ENCODE assay signal across 8 mouse cellular contexts in the genomic region with DNA sequence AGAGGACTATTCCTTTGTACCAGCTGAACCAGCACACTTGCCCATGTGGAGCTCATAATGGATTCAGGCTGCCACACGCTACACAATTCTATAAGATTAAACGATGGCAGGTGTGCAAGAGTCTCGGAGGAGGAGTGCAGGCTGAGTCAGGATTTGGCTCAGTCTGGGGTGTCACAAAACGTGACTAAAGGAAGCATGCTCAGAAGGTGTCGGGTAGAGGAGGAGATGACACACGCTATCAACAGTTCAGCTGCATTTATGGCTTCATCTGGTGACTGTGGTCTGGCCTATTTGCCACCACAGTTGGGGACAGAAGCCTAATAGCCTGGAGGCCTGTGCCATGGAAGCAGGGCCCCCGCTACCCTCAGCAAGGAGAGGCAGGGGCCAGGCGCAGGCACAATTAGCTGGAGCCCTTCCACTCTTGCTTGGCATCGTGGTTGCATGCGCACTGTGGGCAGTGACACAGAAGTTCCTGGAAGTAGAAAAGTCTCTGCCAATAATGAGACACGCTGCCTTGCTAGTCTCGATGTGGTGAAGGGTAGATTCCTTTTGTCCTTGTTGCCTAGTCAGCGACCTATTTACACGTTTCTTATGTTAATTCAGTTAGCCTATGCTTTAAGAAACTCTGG. TPM values are rescaled to one million over a fixed set of nuclear protein-coding genes. Genes with fewer than 3 reads are reported as not detected.
DNase-seq lines count a peak whose midpoint lies in the region; ATAC-seq lines count a peak whose summit lies in the region.
"Had no signal": no experiment of that assay in that cellular context is flagged by ENCODE, and none has a peak within 500 bp of the region (broad histone marks: within the 10 kb centered on the region; RNA-seq: fewer than 3 reads in every experiment).

No protein-coding gene starts in this region.

- H3K27ac ChIP-seq in embryonic facial prominence, embryonic 15.5 days (replicated peaks), result peak overlapping the region; percentile 66
- no peak overlapping the region for H3K27ac ChIP-seq in limb, embryonic 11.5 days (replicated peaks; ENCODE audit: low read depth, low read length)

- DNase-seq in layer of hippocampus, postnatal 10 days (ENCODE audit: low spot score in 2 of 2), result peak; percentile 32 to 40
- DNase-seq in layer of hippocampus, postnatal 36 days, result no peak
- DNase-seq in limb, embryonic 11.5 days (ENCODE audit: low spot score), result peak; percentile 34
- DNase-seq in adrenal gland, postnatal 25 days, result no peak
- DNase-seq in gastrocnemius, postnatal 25 days, result no peak
- DNase-seq: lung, adult 2 months had no signal

- no peaks in the 10 kb centered on the region for H3K36me3 ChIP-seq in embryonic facial prominence, embryonic 15.5 days
- no peaks in the 10 kb centered on the region for H3K36me3 ChIP-seq in limb, embryonic 11.5 days (ENCODE audit: control insufficient read depth, insufficient read depth, low read length)

- 40% methylated on average over 14 of the region's 14 CpGs for WGBS in embryonic facial prominence, embryonic 15.5 days
- WGBS in limb, embryonic 11.5 days, result 56% methylated on average over 14 of the region's 14 CpGs

- peak; percentile 33 for ATAC-seq in activated CD4-positive, CD25-positive, alpha-beta regulatory T cell, adult 4 months
- 0 out of 2 replicates have a peak, but pooled peaks have one; percentile 15 for ATAC-seq in embryonic facial prominence, embryonic 15.5 days (ENCODE audit: insufficient number of reproducible peaks, low FRiP score, low TSS enrichment, low read depth)
- no peak for ATAC-seq in limb, embryonic 11.5 days (ENCODE audit: insufficient number of reproducible peaks, low FRiP score, low TSS enrichment, low read depth)

- H3K4me3 ChIP-seq in embryonic facial prominence, embryonic 15.5 days (replicated peaks), result no peak overlapping the region
- no peak overlapping the region for H3K4me3 ChIP-seq in limb, embryonic 11.5 days (ENCODE audit: low read depth, low read length)

- H3K9me3 ChIP-seq in embryonic facial prominence, embryonic 15.5 days (replicated peaks), result no peaks in the 10 kb centered on the region
- no peaks in the 10 kb centered on the region for H3K9me3 ChIP-seq in limb, embryonic 11.5 days (ENCODE audit: control insufficient read depth, low read length)

- H3K27me3 ChIP-seq in embryonic facial prominence, embryonic 15.5 days, result no peaks in the 10 kb centered on the region
- no peaks in the 10 kb centered on the region for H3K27me3 ChIP-seq in limb, embryonic 11.5 days (ENCODE audit: control insufficient read depth, insufficient read depth, low read length)

- no peak overlapping the region for H3K4me2 ChIP-seq in embryonic facial prominence, embryonic 15.5 days (replicated peaks)
- no peak overlapping the region for H3K4me2 ChIP-seq in limb, embryonic 11.5 days (ENCODE audit: low read depth, severe bottlenecking)

- H3K9ac ChIP-seq in embryonic facial prominence, embryonic 15.5 days, result no peak overlapping the region
- H3K9ac ChIP-seq in limb, embryonic 11.5 days (ENCODE audit: low read length), result no peak overlapping the region

- peaks cover 30% of the 10 kb centered on the region for H3K4me1 ChIP-seq in embryonic facial prominence, embryonic 15.5 days
- peaks cover 3% of the 10 kb centered on the region; the same call in 1 of the 2 replicates for H3K4me1 ChIP-seq in limb, embryonic 11.5 days (ENCODE audit: control insufficient read depth, insufficient read depth, low read length)

RNA-seq across cellular contexts. Expression of gene Traf1, which starts 20.6 kb away (rescaled TPM):
- total RNA-seq in layer of hippocampus, postnatal 10 days (2021), result 1 to 10 TPM in 1 of 2 experiments, under 1 TPM in 1; 0.94 to 2.4 TPM
- 1 to 10 TPM; 2.2 to 3.0 TPM for total RNA-seq in layer of hippocampus, postnatal 36 days (2021)
- 100 to 1,000 TPM; 213 to 237 TPM for polyA plus RNA-seq in activated CD4-positive, CD25-positive, alpha-beta regulatory T cell, adult 4 months (2017; shearing (Covaris generic))
- 4.5 and 5.9 TPM in 2 replicates for polyA plus RNA-seq in embryonic facial prominence, embryonic 15.5 days (2015; fragmentation: Nextera tagmentation; extraction: Ambion mirVana)
- 0.15 and 0.24 TPM in 2 replicates for polyA plus RNA-seq in limb, embryonic 11.5 days (2014; fragmentation: Nextera tagmentation; extraction: Ambion mirVana)
- 1.9 and 3.0 TPM in 2 replicates for total RNA-seq in adrenal gland, postnatal 25 days (2021)
- 1 to 10 TPM in 1 of 2 experiments, under 1 TPM in 1; 0.46 to 1.3 TPM for total RNA-seq in gastrocnemius, postnatal 25 days (2021)

Comparison
In these comparisons a context has a peak if more than half of its experiments do, and no peak if none do; other contexts are left out.
1. DNase-seq: peak in layer of hippocampus, postnatal 10 days (2 of 2) and limb, embryonic 11.5 days (single experiment); none in layer of hippocampus, postnatal 36 days (0 of 2), adrenal gland, postnatal 25 days (single experiment) and gastrocnemius, postnatal 25 days (single experiment).